Mouse (Mus musculus): ENCODE data around the gene Eme1.
A peak's percentile ranks its signal among the peaks of the same experiment; 100 is the strongest.
"Not testable (repeated sequence)": the region's sequence is repeated elsewhere in the genome, so short reads cannot be mapped to it uniquely, and the experiment has no call there.

Gene Eme1

GRCm38 (mm10) chr11:94653663-94654436 lies at the start of gene Eme1, which contains the start of gene Mrpl27:
Eme1 (minus strand) TSS chr11:94653964.
Mrpl27 (plus strand) TSS chr11:94653767.
- DNase-seq (ENCODE audit: low read depth, low spot score): peak; percentile 86

- no peak for DNase-seq (ENCODE audit: low read depth, low spot score)
Measured at GRCm38 (mm10) chr11:94702216-94702610, 48.4 kb upstream of the Eme1 start.

DNA sequence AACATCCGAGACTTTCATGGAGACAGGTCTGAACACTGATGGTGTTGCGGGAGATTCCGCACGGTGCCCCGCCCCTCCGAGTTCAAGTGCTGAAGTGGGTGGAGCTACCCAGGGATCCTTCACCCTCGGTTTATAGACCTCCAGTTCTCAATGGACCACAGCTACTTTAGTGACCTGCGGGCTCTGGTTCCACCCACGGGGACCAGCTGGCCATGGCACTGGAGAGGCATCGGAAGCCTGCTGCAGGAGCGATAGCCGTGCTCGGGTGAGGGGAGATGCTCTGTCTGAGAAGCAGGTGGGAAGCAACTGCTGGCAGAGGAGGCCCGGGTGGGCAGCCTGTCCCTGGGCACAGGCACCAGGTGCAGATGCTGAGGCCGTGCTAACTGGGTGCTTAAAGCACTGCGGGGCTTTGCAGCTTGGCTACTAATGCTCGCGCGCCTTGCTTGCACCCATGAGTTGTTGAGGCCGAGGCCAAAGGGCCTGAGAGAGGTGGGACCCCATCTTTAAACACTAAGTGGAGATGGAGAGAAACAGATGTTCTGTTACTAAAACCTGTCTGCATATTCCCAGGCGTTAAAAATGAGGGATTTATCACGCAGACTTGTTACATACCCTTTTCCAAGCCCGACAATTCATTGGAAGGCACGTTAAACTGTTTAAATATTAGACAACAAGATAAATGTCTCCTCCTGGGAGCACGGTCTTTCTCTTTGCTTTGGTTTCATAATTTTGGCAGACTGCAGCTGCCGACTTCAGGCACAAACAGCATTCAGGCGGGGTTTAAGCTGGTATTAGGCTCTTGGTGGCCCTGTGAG lies 47.8 kb upstream of the Eme1 start:
- DNase-seq (ENCODE audit: low read depth, low spot score): no peak

- no peak for DNase-seq (ENCODE audit: low read depth, low spot score)
Measured at GRCm38 (mm10) chr11:94699399-94699798, 45.6 kb upstream of the Eme1 start.

DNA sequence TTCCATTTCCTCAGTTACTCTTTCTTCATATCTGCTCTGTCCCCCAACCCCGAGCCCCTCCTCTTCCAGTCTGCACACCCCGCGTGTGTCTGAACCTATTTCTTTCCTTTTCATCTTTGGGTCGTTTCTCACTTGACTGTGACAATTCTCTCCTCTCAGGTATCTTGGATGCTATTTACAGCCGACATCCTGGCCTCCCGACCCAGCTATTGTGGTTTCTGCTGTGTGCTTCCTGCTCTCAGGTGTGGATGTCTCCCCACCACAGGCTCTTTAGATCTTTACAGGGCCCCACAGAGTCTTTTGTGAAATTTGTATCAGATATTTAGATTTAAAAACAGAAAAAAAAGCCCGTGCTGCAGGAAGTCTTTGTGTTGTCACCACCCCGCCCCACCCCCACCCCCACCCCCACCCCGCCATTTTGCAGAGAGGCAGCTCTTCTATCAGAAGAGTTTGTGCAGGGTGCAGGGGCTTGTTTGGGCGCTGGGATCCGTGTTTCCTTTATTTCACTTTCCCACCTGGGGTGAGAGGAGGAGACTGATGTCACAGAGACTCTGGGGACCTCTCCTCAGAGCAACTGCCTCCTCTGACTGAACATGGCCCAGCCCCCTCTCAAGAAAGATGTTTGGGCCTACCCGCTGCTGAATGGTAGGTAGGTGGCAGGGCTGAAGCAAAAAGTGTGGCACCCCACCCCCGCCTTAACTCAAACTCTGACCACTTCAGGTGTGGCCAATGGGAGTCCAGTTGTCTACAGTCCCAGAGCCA lies 44.1 kb upstream of the Eme1 start:
- peak; percentile 81 for DNase-seq (ENCODE audit: low read depth, low spot score)

DNA sequence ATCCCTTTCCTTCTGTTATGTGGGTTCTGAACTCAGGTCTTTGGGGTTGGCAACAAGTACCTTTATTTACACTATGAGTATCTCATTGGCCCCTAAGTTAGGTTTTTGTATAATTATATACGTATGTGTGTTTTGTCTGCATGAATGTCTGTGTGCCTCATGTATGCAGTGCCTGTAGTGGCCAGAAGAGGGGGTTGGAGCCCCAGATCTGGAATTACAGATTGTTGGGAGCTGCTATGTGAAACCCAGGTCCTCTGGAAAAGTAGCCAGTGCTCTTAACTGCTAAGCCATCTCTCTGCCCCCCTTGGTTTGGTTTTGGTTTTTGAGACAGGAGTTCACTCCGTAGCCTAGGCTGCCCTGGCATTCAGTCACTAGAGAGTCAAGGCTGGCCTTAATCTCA lies 43.4 kb upstream of the Eme1 start:
- DNase-seq (ENCODE audit: low read depth, low spot score): peak; percentile 65

DNA sequence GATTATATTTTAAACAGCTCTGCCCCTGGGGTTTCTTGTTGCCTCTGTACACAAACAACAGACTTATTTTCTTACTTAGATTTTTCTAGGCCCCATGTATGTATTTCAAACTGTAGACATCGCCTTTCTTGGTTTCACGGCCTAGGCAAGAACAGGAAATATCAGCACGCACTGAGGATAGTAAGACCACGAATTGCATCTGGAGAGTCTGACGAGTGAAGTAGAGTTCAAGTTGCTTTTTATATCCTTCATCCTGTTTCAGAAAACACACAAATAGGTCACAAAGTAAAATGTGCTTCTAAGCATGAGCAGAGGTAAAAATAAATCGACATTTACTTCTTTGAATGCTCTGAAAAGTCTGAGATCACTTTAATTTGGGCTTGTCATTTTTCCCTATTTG lies 41.7 kb upstream of the Eme1 start:
- peak; percentile 40 for DNase-seq (ENCODE audit: low read depth, low spot score)

DNA sequence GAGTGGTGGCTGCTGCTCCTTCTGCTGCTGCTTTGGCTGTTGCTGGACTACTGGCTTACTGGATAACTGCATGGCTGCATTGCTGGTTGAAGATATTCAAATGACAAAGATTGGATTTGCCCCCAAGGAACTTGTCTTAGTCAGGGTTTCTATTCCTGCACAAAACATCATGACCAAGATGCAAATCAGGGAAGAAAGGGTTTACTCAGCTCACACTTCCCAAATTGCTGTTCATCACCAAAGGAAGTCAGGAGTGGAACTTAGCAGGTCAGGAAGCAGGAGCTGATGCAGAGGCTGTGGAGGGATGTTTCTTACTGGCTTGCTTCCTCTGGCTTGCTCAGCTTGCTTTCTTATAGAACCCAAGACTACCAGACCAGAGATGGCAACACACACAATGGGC lies 38.7 kb upstream of the Eme1 start:
- not testable (repeated sequence) for DNase-seq (ENCODE audit: low read depth, low spot score)

GRCm38 (mm10) chr11:94687178-94687577 lies 33.4 kb upstream of the Eme1 start:
- DNase-seq (ENCODE audit: low read depth, low spot score): no peak

- no peak for DNase-seq (ENCODE audit: low read depth, low spot score)
Measured at GRCm38 (mm10) chr11:94682427-94682826, 28.7 kb upstream of the Eme1 start.

DNA sequence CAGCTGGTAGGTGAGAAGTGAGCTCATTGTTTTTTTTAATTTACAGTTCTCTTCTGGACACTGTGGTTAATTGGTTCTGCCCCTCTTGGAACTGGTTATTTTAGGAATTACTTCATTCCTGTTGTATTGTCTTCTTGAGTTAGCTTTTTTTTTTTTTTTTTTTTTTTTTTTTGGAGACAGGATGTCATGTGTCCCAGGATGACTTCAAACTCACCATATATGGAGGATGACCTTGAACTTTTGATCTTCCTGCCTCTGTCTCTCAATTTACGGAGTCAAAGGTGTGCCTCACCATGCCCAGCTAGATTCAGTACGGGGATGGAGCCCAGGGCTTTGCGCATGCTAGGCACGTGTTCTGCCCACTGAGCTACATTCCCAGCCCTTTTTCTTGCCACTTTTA lies 27.9 kb upstream of the Eme1 start:
- no peak for DNase-seq (ENCODE audit: low read depth, low spot score)

DNA sequence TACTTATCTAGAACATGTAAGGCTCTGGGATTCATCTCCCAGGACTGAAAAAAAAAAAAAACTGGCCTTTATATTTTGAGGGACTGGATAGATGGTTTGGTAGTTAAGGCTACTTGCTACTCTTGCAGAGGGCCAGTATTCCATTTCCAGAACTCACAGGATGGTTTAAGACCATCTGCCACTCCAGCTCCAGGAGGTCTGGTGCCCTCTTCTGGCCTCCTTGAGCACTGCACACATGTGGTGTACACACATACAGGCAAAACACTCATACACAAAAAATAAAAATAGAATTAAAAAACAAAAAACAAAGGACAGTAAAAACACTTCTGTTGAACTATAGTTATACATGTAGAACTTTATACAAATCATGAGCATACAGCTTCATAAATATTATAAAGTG lies 26.9 kb upstream of the Eme1 start:
- peak; percentile 31 for DNase-seq (ENCODE audit: low read depth, low spot score)

GRCm38 (mm10) chr11:94677607-94678145 lies 23.9 kb upstream of the Eme1 start:
- DNase-seq (ENCODE audit: low read depth, low spot score): no peak

GRCm38 (mm10) chr11:94676754-94677606 lies 23.2 kb upstream of the Eme1 start, which contains the start of gene Xylt2:
Xylt2 (minus strand) TSS chr11:94677515.
- DNase-seq (ENCODE audit: low read depth, low spot score): peak; percentile 94

DNA sequence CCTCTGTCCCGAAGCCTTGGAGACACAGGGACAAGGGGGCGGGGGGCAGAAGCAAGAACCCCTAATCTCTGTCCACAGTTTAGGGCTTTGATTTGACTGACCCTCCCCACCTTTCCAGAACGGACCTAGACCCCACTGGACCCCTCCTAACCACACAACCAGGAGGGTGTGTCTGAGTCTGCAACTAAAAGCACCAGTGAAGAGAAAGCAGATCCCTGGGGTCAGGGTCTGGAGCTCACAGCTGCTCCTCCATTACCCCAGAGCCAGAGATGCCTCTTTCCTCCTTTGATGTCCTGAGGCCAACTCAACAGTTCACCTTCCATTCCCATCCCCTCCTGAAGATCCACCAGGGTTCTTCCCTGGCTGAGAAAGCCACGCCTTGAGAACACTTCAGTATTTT lies 22.5 kb upstream of the Eme1 start:
- no peak for DNase-seq (ENCODE audit: low read depth, low spot score)

DNA sequence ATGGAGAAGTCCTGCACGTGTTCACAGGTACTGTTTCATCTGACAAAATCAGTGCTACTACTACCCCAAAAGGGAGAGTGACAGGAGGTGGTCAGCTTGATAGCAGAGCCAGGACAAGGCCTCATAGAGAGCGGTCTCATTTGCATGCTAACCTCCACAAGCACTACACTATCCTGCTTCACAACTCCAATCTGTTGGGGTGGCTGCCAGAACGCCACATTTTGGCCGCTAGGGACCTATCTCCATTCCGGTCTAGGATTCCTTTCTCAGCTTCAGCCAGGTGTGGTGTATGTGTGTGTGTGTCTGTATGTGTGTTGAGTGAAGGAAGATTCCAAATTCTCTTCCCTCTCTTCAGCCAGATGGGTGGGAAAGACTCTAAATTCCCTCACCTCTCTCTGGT lies 21.7 kb upstream of the Eme1 start:
- DNase-seq (ENCODE audit: low read depth, low spot score): no peak

GRCm38 (mm10) chr11:94674984-94675383 lies 21.2 kb upstream of the Eme1 start:
- no peak for DNase-seq (ENCODE audit: low read depth, low spot score)

DNA sequence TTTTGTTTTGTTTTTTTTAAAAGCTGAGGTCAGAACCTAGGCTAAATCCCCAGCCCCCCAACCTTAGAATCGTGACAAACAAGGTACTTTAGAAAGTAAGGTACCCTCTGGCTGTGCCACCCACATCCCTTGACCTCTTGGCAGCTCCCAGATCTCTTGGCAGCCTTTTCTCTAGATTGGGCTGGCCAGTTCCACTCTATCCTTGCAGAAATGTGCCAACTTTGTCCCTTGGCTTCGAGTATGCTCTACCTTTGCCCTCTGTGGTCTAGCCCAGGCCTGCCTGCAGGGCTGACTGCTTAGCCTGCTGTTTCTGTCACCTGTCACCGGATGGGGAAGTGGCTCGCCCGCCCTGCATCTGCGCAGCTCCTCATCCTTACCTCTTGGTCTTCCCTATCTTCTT lies 11.5 kb upstream of the Eme1 start:
- DNase-seq (ENCODE audit: low read depth, low spot score): no peak

GRCm38 (mm10) chr11:94661344-94661743 lies 7.6 kb upstream of the Eme1 start:
- DNase-seq (ENCODE audit: low read depth, low spot score): no peak

DNA sequence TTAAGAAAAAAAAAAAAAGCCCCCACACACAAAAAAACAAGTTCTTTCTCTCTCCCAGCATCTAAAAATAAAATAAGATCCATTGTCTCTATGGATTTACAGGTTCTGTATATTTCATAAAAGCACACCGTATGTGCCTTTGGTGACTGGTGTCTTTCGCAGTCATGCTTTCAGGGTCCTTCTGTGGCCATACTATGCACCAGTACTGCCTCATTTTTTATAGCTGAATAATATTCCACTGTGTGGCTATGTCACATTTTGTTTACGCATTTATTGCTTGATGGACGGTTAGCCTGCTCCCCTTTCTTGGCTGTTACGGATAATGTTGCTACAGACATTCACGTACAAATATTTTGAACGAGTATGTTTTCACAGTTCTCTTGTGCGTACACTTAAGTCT lies 791 bp downstream of the Eme1 start:
- no peak for DNase-seq (ENCODE audit: low read depth, low spot score)

DNA sequence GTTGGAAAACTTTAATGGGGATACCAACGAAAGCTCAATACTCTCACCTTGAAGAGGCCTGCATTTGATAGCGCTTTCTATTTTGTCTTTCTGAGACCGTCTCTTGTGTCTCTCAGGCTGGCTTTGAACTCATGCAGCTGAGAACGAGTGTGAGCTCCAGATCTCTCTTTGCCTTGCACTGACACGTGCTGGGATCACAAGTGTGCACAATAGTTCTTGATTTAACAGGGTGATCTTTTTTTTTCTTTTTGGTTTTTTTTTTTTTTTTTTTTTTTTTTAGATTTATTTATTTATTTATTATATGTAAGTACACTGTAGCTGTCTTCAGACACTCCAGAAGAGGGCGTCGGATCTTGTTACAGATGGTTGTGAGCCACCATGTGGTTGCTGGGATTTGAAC lies 2.5 kb downstream of the Eme1 start:
- DNase-seq (ENCODE audit: low read depth, low spot score): not testable (repeated sequence)

All from CD4-positive, CD25-positive, alpha-beta regulatory T cell, adult 2 months (primary cell).